Mouse (Mus musculus): ENCODE data around the gene Arpc2.

The Arpc2 gene

GRCm38 (mm10) chr1:74303509-74304338 lies 67.8 kb downstream of the Arpc2 start:
- peak; percentile 45 to 48 for DNase-seq

- no peak for DNase-seq
Measured at GRCm38 (mm10) chr1:74304339-74304790, 68.5 kb downstream of the Arpc2 start.

GRCm38 (mm10) chr1:74304946-74305345 lies 69.1 kb downstream of the Arpc2 start:
- DNase-seq, result no peak

DNA sequence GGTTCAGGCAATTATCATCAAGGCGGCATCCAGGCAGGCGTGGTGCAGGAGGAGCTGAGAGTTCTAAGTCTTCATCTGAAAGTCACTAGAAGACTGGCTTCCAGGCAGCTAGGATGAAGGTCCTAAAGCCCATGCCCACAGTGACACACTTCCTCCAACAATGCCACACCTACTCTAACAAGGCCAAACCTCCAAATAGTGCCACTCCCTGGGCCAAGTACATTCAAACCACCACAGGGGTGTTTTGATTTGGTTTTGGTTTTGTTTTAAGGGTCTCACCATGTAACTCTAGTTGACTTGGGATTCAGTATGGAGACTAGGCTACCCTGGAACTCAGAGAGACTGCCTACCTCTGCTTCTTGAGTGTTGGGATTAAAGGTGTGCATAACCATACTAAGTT lies 69.6 kb downstream of the Arpc2 start, which contains the start of gene Tmbim1:
Gene Tmbim1, minus strand, starts transcription at position 101 of the 400 bp plus-strand sequence.
- no peak for DNase-seq

DNA sequence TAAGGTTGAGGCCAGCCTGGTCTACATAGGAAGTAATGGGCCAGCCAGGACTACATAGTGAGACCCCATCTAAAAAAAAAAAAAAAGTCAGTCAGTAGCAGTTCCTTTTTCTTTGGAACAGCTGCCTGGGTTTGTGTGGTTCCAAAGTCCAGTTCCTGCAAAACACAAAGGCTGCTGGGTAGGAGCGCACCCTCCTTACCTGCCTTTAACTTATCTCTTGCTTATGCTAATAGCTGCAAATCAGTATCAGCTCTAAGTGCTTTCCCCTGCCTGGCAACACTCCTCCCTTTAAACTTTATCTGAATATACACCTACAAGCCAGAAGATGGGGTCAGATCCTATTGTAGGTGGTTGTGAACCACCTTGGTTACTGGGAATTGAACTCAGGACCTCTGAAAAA lies 71.3 kb downstream of the Arpc2 start:
- DNase-seq, result no peak

DNA sequence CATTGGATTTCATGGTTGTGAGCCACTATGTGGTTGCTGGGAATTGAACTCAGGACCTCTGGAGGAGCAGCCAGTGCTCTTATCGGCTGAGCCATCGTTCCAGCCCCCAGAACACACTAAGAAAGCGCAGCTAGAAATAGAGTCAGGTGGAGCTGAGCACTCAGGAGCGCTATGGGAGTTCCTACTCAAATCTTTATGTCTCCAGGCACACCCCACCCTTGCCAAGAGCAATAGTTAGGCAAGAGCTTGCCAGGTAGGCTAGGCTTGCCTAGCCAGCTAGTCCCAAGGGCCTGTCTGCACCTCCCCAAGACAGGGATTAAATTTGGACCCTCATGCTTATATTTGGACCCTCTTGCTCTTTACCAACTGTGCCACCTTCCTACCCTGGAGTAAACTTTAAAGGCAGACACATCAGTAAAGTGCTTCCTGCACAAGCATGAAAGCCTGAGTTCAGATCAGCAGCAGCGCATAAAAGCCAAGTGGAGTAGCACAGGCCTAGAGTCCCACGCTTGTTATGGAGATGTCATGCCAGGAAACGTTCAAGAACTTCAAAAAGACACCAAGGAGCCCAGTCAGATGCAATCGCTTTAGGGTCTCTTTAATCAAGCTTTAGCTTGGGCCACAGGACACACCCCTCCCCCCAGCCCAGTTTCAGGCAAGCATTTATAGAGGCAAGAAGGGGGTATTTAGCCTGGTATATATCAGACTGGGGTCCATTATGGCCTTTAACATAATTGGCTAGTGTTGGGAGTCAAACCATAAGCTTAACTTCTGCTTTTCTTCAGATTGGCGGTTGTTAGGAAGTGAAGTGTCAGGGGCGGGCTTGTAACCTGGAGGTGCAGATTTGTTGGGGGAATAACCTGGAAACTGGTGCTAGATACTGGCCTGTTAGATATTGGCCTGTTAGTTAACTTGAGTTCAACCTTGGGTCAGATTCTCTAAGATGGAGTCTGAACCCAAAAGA lies 72.4 kb downstream of the Arpc2 start:
- DNase-seq, result no peak

DNA sequence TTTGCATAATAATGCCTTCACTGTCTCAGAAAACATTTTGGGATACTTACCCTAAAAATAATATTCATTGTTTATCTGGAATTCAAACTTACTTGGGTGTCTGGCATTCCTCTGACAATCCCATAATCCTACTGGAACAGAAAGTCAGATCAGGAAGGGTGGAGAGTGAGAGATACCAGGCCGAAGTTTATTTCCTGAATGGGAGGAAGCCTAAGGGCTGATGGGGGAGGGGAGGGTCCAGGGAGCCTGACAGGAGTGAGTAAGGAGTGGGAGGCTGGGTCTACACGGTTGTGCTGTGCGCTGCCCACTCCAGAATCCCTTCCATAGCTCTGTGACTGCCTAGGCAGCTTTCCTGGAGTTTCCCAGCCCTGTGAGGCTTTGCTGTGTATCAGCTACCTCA lies 73.9 kb downstream of the Arpc2 start:
- no peak for DNase-seq

DNA sequence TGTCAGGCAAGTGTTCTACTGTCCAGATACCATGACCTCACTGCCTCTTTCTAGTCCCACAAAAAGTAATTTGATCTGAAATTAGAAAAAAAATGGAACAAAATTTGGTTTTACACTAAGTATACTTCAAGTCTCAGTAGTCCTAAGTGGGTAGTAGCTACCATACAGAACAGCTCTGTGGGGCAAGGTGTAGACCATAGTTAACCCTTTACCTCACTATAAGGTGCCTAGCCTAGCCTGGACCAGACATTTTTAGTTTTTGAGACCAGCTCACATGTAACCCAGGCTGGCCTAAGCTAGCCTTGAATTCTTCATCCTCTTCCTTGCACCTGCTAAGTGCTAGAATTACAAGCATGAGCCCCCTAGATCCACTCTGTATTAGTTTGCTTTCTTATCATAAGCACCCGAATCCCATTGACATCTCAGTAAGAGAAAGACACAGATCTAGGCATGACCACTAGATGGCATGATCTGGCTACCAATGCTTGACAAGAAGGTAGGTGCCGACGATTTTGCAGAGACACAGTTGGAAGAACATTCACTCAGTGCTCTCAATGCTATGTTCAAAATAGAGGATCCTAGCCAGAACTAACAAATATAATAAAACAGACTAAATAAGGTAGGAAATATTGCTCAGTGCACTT lies 77.3 kb downstream of the Arpc2 start:
- DNase-seq, result peak; percentile 83 to 84

DNA sequence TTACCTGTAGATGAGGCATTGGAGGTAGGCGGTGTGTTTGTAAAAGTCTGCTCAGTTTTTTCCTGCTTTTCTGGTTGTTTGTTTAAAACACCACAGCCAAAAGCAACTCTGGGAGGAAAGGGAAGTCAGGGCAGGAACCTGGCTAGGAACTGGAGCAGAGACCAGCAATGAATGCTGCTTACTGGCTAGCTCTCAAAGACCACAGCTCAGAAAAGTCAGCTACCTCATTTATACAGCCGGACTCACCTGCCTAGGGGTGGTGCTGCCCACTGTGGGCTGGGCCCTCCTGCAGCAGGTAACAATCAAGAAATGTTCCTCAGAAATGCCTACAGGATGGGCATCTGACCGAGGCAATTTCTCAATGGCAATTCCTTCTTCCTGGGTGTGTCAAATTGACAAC lies 78.9 kb downstream of the Arpc2 start:
- no peak for DNase-seq

GRCm38 (mm10) chr1:74316114-74316827 lies 80.4 kb downstream of the Arpc2 start:
- DNase-seq, result no peak
